Mouse (Mus musculus) B cell, adult 67 days (primary cell): ENCODE data around the gene Nemp1. TPM values are rescaled to one million over a fixed set of nuclear protein-coding genes. Genes with fewer than 3 reads are reported as not detected.

Source experiments
- total RNA-seq, 2 experiments: library from RNA; stranded (reverse); gene quantifications; 4 replicates each; pipeline ENCODE4 v1.2.4; 2023

Gene Nemp1
- total RNA-seq: 10 to 100 TPM; 13.6 to 16.2 TPM

DNA sequence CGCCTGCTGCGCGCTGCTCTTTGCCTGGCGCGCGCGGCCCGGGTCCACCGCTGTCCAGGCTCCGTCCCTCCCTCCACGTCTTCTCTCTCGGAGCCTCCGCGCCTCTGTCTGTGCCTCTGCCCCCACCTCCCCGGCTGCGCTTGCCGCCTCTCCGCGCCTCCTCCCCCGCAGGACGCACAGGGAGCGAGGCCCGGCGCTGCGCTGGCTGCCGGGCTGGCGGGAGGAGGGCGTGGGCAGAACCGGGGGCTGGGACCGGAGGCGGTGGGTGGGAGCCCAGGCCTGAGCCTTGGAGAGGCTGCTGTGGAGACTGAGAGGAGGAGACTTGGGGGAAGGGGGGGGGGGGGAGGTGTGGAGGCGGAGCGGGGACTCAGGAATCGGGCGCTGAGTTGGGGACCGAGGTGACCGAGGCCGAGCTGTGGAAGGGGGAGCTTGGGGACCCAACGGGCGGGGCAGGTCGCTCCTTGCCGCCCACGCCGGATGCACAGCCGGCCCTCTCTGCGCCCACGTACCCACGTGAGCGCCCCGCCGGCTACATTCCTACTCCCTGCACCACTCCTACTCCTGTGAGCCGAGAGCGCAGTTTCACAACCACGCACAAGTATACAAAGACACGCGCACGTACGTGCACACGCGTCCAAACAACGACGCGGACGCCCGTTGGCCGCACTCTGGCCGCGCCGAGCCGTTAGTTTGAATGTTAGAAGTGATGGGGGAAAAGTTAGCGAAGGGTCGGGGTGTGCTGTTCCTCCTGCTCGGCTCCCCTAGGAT lies at the start of gene Nemp1:
Nemp1 (plus strand) TSS at position 401 of the 768 bp plus-strand sequence.

DNA sequence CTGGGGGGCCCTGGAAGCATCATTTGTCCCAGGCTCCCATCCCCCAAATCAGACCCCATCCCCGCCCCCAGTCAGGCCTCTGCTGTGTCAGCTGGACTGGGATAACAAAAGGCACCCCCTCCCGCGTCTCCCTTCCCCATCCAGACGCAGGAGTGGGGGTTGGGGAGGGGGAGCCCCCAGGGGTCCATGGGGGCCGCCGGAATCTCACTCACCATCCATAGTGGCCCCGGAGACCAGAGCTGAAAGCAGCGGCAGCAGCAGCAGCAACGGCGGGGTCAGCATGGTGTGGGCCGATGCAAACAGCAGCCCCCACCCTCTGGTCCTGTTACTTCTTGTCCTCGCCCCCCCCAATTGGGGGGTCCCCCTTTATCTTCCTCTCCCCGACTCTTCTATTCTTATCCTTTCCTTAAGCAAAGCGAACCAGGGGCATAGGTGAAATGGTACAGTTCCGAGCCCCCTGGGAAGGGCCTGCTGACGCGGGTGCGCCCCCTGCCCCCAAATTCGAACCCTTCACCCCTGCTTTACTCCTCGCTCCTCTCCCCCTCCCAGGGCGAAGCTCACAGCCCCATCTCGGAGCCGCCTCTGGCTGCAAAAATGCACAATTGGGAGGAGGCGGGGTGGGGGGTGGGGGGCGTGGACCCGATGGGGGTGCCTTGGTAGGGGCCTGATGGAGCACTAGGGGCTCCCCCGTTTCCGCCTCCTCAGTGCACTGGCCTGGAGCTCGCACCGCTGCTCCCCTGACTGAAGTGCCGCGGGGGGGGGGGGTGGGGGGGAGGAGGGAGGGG lies 46.1 kb upstream of the Nemp1 start, which contains the start of gene Lrp1:
Lrp1 (minus strand) TSS at position 743 of the 785 bp plus-strand sequence.

DNA sequence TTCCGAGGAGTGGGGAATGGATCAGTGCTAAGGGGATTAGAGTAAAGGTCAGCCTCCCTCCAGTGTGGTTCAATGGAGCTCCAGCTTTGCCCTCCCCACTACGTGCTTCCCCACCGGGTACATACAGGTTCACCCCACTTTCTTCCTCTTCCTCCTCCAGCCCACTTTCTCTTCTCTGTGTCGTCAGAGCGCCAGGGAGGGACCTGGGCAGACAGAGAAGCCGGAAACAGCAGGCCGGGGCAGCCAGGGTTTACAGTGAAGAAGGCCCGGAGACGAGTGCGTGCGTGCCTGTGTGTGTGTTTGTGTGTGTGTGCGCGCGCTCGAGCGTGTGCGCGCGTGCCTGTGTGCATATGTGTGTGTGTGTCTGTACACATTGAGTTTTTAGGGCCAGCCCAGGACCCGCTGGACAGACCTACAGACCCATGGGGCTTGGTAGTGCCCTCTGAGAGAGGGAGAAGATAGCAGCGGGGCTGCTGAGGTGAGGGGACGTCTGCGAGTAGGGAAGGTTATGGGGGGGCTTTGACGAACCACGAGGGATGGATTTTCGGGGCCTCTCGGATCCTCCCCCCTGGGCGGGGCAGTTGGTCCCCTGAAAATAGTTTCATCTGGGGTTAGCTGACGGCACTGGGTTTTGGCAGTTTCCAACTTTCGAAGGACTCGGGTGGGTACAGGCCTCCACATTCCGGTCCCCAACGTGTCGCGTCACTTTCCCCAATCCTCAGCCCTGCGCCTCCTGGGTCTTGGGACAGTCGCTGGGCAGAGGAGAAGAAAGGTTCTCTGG lies 23.7 kb upstream of the Nemp1 start, which contains the start of gene Stat6:
Stat6 (plus strand) TSS at position 215 of the 781 bp plus-strand sequence.

DNA sequence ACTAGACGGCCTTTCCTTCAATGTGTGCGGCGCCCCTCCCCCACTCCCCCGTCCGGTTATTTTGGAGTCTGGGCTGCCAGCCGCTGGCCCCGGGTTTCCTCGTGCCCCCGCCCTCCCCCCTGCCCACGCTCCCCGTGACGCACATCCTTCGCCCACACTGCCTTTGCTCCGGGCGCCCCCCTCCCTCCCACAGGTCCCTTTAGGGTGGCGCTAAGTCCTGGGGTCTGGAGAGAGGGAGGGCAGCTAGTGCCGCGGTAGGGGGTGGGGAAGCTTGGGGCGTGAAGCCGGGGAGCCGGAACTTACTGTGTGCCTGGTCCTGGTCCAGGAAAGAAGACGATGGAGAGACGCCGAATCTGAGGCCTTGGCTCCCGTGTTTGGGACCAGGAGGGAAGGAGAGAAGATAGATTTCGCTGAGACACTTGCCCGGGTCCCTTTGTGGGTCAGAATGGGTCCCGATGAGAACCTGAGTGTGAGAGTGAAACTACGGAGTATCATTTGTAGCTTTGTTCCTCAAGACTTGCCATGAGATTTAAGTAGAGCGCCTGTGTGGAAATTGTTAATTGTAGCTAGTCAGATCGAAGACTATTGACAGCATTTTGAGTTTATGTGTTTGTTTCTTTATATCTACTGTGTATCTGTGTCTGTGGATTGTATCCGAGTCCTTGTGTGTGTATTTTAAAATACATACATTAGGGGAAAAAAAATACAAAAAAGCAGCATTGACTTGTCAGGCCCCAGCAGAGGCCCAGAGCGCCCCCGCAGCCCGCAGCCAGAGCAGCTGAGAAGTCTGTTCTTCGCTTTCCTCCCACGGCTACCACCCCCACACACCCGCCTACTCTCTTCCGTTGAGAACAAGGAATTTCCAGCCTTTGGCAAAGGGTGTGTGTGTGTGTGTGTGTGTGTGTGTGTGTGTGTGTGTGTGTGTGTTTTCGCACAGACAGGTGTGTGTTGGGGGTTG lies 1.7 kb downstream of the Nemp1 start, which contains the start of gene Nab2:
Nab2 (minus strand) TSS at position 476 of the 958 bp plus-strand sequence.

DNA sequence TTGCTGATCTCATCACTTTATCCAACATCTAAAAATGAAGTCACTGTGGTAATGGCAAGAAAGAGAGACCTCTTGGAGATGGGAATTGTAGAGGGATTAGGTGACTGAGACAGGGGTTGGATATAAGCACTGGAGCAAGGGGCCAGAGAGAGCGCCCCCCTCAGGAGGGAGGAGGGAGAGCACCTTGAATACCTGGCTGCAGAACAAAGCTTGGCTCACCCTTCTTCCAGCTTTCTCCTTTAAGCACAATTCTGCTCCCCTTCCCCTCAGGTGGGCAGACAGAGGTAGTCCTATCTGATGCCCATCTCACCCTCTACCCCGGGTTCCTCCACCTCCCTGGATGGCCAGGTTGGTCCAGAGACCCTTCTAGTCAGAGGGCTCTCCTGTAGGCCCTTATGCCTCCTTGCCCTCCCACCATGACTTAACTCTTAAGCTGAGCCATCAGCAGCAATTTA lies 38.1 kb downstream of the Nemp1 start, which contains the start of gene Myo1a:
Myo1a (plus strand) TSS at position 405 of the 455 bp plus-strand sequence.

DNA sequence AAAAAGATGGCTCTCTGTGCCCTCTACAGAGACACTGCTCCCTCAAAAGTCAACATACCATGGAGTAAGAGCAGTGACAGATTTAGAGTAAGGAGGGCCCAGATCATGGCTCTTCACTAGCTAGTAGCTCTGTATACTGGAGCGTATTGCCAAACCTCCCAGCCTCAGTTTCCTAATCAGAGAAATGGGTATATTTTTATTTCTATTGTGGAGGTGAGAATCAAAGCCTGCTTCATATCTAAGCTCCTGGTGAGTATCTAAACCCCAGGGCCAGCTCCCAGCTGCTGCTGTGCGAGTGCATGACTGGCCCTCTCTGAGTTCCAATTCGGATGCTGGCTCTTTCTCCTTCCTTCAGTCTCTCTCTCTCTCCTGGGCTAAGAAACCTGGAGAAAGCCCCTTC lies 57.5 kb downstream of the Nemp1 start, which contains the start of gene Tac2:
Tac2 (plus strand) TSS at position 301 of the 400 bp plus-strand sequence.

DNA sequence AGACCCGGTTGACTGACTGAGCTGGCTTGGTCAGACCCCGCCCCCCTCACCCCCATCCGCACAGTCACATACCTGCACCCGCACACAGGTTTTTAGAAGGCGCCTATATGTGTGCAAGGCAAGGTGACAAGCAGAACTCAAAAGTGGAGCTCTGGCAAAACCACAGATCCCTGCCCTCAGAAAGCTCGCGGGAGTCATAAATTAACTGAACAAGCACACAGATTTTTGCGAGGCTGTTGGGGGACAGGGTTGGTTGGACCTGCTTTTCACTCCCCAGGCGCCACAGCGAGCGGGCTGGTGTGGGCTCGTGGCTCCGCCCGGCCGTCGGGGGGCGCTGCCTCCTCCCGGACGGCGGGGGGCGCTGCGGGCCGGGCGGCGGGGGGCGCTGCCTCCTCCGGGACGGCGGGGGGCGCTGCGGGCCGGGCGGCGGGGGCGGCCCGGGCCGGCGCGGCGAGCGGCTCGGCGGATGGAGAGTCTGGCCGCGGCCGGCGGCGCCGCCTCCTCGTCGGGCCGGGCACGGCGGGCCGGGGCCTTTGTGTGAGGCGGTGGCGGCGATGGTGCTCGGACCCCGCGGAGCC lies 72.5 kb downstream of the Nemp1 start, which contains the start of gene Zbtb39:
Zbtb39 (plus strand) TSS at position 456 of the 578 bp plus-strand sequence.

Other genes starting within 250 kb of the Nemp1 start
- gene Stac3, start 165.2 kb upstream of the Nemp1 start, total RNA-seq: 10 to 100 TPM in 1 of 2 experiments, 1 to 10 TPM in 1; 5.6 to 15.4 TPM
- gene Ndufa4l2, start 151.9 kb upstream of the Nemp1 start, total RNA-seq: not detected
- gene Shmt2, start 144.5 kb upstream of the Nemp1 start, total RNA-seq: 10 to 100 TPM; 69.2 to 72.0 TPM
- not detected for gene Nxph4, start 132.3 kb upstream of the Nemp1 start, total RNA-seq
- gene Lrp1, start 45.8 kb upstream of the Nemp1 start, total RNA-seq: 1 to 10 TPM in 1 of 2 experiments, under 1 TPM in 1; 0.77 to 3.9 TPM
- gene Stat6, start 23.9 kb upstream of the Nemp1 start, total RNA-seq: 100 to 1,000 TPM; 244 to 270 TPM
- 10 to 100 TPM; 34.3 to 45.4 TPM for gene Nab2, start 1.7 kb downstream of the Nemp1 start, total RNA-seq
- under 1 TPM in 1 of 2 experiments, not detected in 1; 0.15 TPM for gene Myo1a, start 38.3 kb downstream of the Nemp1 start, total RNA-seq
- gene Tac2, start 57.6 kb downstream of the Nemp1 start, total RNA-seq: not detected
- gene Zbtb39, start 72.6 kb downstream of the Nemp1 start, total RNA-seq: 10 to 100 TPM; 17.9 to 18.7 TPM
- not detected for gene Gpr182, start 84.8 kb downstream of the Nemp1 start, total RNA-seq
- gene Rdh1, start 92.8 kb downstream of the Nemp1 start, total RNA-seq: under 1 TPM; 0.17 to 0.27 TPM
- gene Rdh16f1, start 92.9 kb downstream of the Nemp1 start, total RNA-seq: not detected
- gene Rdh9, start 109.5 kb downstream of the Nemp1 start, total RNA-seq: under 1 TPM in 1 of 2 experiments, not detected in 1; 0.93 TPM
- gene Rdh16, start 134.3 kb downstream of the Nemp1 start, total RNA-seq: not detected
- gene Rdh19, start 183.0 kb downstream of the Nemp1 start, total RNA-seq: not detected
- gene Rdh16f2, start 199.6 kb downstream of the Nemp1 start, total RNA-seq: not detected
- not detected for gene Rdh7, start 221.9 kb downstream of the Nemp1 start, total RNA-seq
- not detected for gene Sdr9c7, start 231.6 kb downstream of the Nemp1 start, total RNA-seq